Mouse (Mus musculus) heart, adult 2 months (tissue): Measurements from ENCODE around the gene Ryr1. TPM values are rescaled to one million over a fixed set of nuclear protein-coding genes. Genes with fewer than 3 reads are reported as not detected.

Experiments used
- DNase-seq, 2 experiments: peaks; one replicate each; pipeline ENCODE4 v3.0.0; 2021
- H3K27ac ChIP-seq: fragments of 200-600 bp; 2 replicates; pipeline ENCODE4 v1.8.1; 2022
- H3K27me3 ChIP-seq: fragments of 200-500 bp; 2 replicates; pipeline ENCODE4 v1.6.1; 2012; ENCODE audit warnings: mild to moderate bottlenecking, low read length, inconsistent platforms, mixed read lengths; ENCODE audit not compliant: control insufficient read depth, insufficient read depth
- H3K36me3 ChIP-seq: fragments of 200-500 bp; 2 replicates; pipeline ENCODE4 v1.6.1; 2012; ENCODE audit warnings: low read length, inconsistent platforms; ENCODE audit not compliant: control insufficient read depth, insufficient read depth
- H3K4me1 ChIP-seq: fragments of 200-500 bp; 2 replicates; pipeline ENCODE4 v1.6.1; 2011; ENCODE audit warnings: low read length; ENCODE audit not compliant: control insufficient read depth, insufficient read depth
- H3K4me3 ChIP-seq: fragments of 200-600 bp; 2 replicates; pipeline ENCODE4 v1.8.1; 2022
- H3K79me2 ChIP-seq: fragments of 200-500 bp; replicated peaks from 2 replicates; pipeline ENCODE4 v1.6.1; 2012; ENCODE audit warnings: mild to moderate bottlenecking, inconsistent platforms, low read length, moderate library complexity, mixed read lengths; ENCODE audit not compliant: control insufficient read depth, insufficient read depth
- H3K9ac ChIP-seq: fragments of 200-500 bp; 2 replicates; pipeline ENCODE4 v1.6.1; 2012; ENCODE audit warnings: low read depth, mild to moderate bottlenecking, control low read depth, inconsistent platforms, low read length, mixed read lengths
- CTCF ChIP-seq: fragments of 200-600 bp; IDR thresholded peaks from 2 replicates; pipeline ENCODE4 v1.8.1; 2022; ENCODE audit warnings: antibody characterized with exemption, mild to moderate bottlenecking, moderate library complexity
- EP300 ChIP-seq: fragments of 200-500 bp; IDR thresholded peaks from 2 replicates; pipeline ENCODE4 v1.6.1; 2011; ENCODE audit warnings: low read depth, low read length, control low read depth; ENCODE audit not compliant: insufficient read depth
- POLR2A ChIP-seq: fragments of 200-500 bp; IDR thresholded peaks from 2 replicates; pipeline ENCODE4 v1.6.1; 2011; ENCODE audit warnings: mild to moderate bottlenecking, low read depth, low read length, control low read depth; ENCODE audit not compliant: insufficient read depth
- WGBS: fragments of 180-500 bp; shearing (Covaris S2); methylation state at CpG from one replicate; pipeline ENCODE4 v1.1.7; 2018; 5-methylcytosine and 5-hydroxymethylcytosine counted together
- intact Hi-C: fragments of 180-260 bp; cut with DNase I; formaldehyde crosslinking; loops from one replicate; pipeline ENCODE4 v1.15.1; 2025
- polyA plus RNA-seq: library from polyadenylated mRNA; depleted of rRNA; stranded (reverse); fragments of >200 nt; gene quantifications from 2 replicates; pipeline ENCODE4 v1.2.3, GENCODE M21; 2012
- total RNA-seq, 2 experiments: library from RNA; stranded (reverse); gene quantifications; 2 replicates each; pipeline ENCODE4 v1.2.3; 2021

The Ryr1 gene
- total and polyA plus RNA-seq, 3 experiments, result under 0.01 to 0.18 (median 0.08) TPM

DNA sequence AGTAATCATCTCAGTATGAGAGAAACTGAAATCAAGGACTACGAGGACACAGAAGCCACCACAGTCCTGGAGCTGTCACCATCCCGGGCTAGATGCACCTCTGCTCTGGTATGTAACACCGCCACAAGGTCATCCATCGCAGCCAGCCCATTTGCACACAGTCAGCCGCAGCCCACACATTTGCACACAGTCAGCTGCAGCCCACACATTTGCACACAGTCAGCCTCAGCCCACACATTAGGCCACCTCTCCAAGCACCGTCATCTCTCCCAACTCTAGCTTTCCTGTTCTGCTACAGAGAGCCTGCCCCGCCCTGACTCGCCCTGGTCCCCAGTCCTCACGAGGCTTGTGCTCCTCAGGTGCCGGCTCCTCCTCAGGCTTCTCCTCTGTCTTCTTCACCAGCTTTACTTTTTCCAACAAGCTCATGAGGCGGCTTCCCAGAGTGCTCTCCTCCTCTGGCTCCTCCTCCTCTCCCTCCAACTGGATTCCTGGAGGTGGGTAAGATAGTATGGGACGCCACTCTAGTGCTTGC is 45.5 kb downstream of the Ryr1 start:
- Histone ChIP-seq H3K9ac (no peak overlapping the region), H3K4me1 (no peaks in the 10 kb centered on the region), H3K79me2 (no peaks in the 10 kb centered on the region), H3K27ac (no peak overlapping the region), H3K4me3 (no peak overlapping the region), H3K36me3 (no peaks in the 10 kb centered on the region), H3K27me3 (no peaks in the 10 kb centered on the region; the same call in 1 of the 2 replicates)
- TF ChIP-seq CTCF, result no peak
- TF ChIP-seq EP300, result no peak
- TF ChIP-seq POLR2A, result no peak
- WGBS, result 63% methylated on average over 12 of the region's 12 CpGs
- no peak for DNase-seq
- intact Hi-C loops, result no loop called here

DNA sequence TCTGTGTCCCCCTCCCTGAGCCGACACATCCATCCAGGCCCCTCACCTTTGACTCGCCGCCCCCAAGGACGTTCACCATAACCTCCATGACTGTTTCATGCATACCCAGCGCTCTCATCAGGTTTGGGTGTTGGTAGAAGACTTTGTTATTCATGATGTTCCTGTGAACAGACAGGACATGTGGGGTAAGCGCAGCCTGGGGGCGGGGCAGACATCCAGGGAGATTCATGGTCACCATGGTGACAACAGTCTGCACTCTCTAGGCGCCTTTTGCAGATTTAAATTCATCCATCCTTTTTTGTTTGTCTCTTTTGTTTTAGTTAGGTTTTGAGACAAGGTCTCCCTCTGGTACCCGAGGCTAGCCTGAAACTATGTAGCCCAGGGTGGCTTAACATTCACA is 48.0 kb downstream of the Ryr1 start:
- DNase-seq, result no peak
- 70% methylated on average over 9 of the region's 9 CpGs for WGBS
- H3K4me1 ChIP-seq, result no peaks in the 10 kb centered on the region
- H3K9ac ChIP-seq, result no peak overlapping the region
- peaks cover 2% of the 10 kb centered on the region; the same call in 1 of the 2 replicates for H3K27me3 ChIP-seq
- intact Hi-C loops, result no loop called here
- no peaks in the 10 kb centered on the region for H3K79me2 ChIP-seq
- no peaks in the 10 kb centered on the region for H3K36me3 ChIP-seq
- H3K4me3 ChIP-seq, result no peak overlapping the region
- no peak for TF ChIP-seq CTCF
- TF ChIP-seq EP300, result no peak
- no peak for TF ChIP-seq POLR2A
- H3K27ac ChIP-seq, result no peak overlapping the region

DNA sequence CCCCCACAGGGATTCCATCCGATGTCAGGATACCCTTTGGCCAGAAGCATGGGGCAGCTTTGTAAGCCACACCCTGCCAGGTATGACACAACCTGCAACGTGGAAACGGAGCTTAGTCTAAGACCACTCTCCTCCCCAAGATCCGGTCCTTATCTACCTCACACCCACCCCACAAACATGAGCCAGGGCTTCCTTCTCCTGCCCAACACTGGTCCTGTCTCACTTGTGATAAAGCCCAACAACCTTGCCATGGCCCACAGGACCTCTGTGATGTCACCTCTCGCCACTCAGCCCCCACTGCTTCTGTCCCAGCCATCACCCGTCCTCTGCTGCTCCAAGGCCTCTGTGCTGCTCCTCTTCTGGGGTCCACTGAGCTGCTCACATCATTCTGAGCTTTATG is 49.8 kb downstream of the Ryr1 start:
- Histone ChIP-seq H3K27me3 (peaks cover 9% of the 10 kb centered on the region), H3K27ac (no peak overlapping the region), H3K79me2 (no peaks in the 10 kb centered on the region), H3K9ac (no peak overlapping the region), H3K36me3 (no peaks in the 10 kb centered on the region), H3K4me3 (no peak overlapping the region), H3K4me1 (no peaks in the 10 kb centered on the region)
- 56% methylated on average over 6 of the region's 6 CpGs for WGBS
- no peak for TF ChIP-seq CTCF
- TF ChIP-seq EP300, result no peak
- no peak for TF ChIP-seq POLR2A
- intact Hi-C loops, result no loop called here
- DNase-seq, result no peak

DNA sequence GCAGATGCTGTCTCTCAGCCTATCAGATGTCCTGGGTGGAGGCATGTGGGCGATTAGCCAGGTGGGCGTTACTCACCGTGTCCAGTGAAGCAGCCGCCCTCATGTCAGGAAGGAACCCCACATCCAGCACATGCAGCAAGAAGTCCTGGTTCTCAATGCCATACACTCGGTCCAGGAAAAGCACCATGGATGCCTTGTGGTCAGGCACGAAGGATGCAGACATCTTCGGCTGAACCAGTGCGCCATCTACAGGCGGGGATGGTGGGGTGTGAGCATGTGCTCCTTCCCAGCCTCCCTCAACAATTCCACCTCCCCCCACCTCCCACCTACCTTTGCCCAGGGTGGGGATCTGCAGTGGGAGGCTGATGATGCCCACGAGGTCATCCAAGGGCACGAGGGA is 52.3 kb downstream of the Ryr1 start:
- WGBS, result 32% methylated on average over 11 of the region's 11 CpGs
- H3K79me2 ChIP-seq, result no peaks in the 10 kb centered on the region
- no peaks in the 10 kb centered on the region for H3K36me3 ChIP-seq
- H3K4me1 ChIP-seq, result no peaks in the 10 kb centered on the region
- H3K9ac ChIP-seq, result no peak overlapping the region
- TF ChIP-seq CTCF, result peak; percentile 36
- TF ChIP-seq EP300, result no peak
- no peak overlapping the region for H3K4me3 ChIP-seq
- peaks cover 9% of the 10 kb centered on the region for H3K27me3 ChIP-seq
- H3K27ac ChIP-seq, result no peak overlapping the region
- no peak for DNase-seq
- intact Hi-C loops, result no loop called here

DNA sequence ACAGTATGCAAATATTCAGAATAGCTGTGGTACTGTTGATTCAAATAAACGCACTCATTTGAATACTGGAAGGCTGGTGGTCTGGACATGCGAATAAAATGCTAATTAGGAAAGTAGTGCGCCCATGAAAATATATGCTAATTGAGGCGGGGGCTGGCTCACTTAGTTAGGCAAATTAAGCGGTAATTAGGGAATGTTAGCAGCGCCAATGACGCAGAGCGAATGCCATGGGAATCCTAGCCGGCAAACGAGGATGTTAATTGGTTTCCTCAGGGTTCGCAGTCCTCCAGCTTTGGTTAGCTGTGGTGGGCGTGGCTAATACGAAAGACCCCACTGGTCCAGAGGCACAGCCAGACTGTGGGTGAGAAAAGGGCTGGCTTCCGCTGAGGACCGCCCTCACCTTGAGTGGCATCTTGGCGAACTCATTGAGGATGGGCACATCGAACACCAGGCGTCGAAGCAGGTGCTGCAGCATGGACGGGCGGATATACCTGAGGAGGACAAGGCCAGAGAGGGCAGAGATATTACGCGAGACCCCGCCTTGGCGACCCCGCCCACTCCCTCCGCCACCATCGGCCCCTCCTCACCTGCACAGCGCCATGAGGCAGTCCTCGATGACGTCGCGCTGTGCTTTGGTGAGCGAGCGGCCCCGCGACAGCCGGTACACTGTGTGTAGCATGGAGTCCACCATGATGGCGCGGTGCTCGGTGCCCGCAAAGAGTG is 53.6 kb downstream of the Ryr1 start:
- no peaks in the 10 kb centered on the region for H3K36me3 ChIP-seq
- H3K4me3 ChIP-seq, result no peak overlapping the region
- H3K27me3 ChIP-seq, result peaks cover 9% of the 10 kb centered on the region
- intact Hi-C loops, result no loop called here
- no peak for DNase-seq
- H3K27ac ChIP-seq, result no peak overlapping the region
- no peak overlapping the region for H3K9ac ChIP-seq
- 7% methylated on average over 42 of the region's 42 CpGs for WGBS
- no peaks in the 10 kb centered on the region for H3K4me1 ChIP-seq
- no peaks in the 10 kb centered on the region for H3K79me2 ChIP-seq
- TF ChIP-seq POLR2A (no peak), CTCF (no peak), EP300 (no peak)

DNA sequence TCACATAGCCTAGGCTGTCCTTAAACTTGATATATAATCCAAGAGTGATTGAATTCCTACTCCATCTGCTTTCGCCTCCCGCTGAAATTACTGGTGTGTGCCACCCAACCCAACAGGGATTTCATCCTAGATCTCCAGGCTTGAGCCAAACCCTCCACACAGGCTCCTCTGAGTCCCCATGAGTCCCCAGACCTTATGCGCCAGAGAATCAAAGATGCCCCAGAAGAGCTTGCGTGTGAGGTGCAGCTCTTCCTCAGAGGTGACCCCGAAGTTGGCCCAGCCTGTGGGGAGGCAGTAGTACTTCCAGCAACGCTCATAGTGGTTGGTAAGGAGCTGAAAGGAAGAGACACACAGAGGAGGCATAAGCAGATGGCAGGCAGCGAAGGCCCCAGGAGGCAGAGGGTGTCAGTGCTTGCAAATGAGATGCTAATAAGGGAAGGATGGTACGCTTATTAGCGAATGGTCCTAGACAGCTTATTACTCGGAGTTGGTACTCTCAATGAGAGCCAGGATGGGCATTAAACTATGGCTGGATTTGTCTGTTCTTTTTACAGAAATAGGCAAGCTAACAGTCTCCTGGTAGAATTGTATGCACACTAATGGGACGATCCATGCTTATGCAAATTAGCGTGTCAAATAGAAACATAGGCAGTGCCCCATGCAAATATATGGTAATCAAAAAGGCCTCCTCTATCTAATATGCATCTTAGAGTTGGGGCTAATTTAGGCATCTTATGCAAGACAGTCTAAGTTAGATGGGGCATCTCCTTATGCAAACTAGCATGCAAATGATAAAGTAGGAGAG is 54.4 kb downstream of the Ryr1 start:
- no peak for TF ChIP-seq CTCF
- TF ChIP-seq EP300, result no peak
- TF ChIP-seq POLR2A, result no peak
- Histone ChIP-seq H3K27me3 (peaks cover 9% of the 10 kb centered on the region), H3K4me1 (no peaks in the 10 kb centered on the region), H3K9ac (no peak overlapping the region), H3K79me2 (no peaks in the 10 kb centered on the region), H3K27ac (no peak overlapping the region), H3K36me3 (no peaks in the 10 kb centered on the region), H3K4me3 (no peak overlapping the region)
- DNase-seq, result no peak
- WGBS, result 68% methylated on average over 12 of the region's 12 CpGs
- intact Hi-C loops, result no loop called here
